Mouse (Mus musculus) mesoderm, embryonic 11.5 days (tissue): ENCODE results near the gene Tmem88.
A peak's percentile ranks its signal among the peaks of the same experiment; 100 is the strongest.

Source experiments
- DNase-seq: peaks from one replicate; pipeline ENCODE4 v3.0.0-alpha.2; 2012; ENCODE audit warnings: low read depth, low spot score

Tmem88 gene

GRCm38 (mm10) chr11:69398059-69398458 lies at the start of gene Tmem88:
Gene Tmem88 (minus strand): TSS chr11:69398234.
- no peak for DNase-seq

GRCm38 (mm10) chr11:69447299-69447698 lies 49.3 kb upstream of the Tmem88 start:
- no peak for DNase-seq

GRCm38 (mm10) chr11:69443328-69443727 lies 45.3 kb upstream of the Tmem88 start:
- DNase-seq, result no peak

- no peak for DNase-seq
Observed at GRCm38 (mm10) chr11:69437291-69437690, 39.3 kb upstream of the Tmem88 start.

GRCm38 (mm10) chr11:69433189-69433588 lies 35.2 kb upstream of the Tmem88 start:
- DNase-seq, result no peak

GRCm38 (mm10) chr11:69432640-69432982 lies 34.6 kb upstream of the Tmem88 start:
- DNase-seq, result no peak

GRCm38 (mm10) chr11:69431829-69432639 lies 34.0 kb upstream of the Tmem88 start:
- peak; percentile 81 for DNase-seq

GRCm38 (mm10) chr11:69430631-69431030 lies 32.6 kb upstream of the Tmem88 start:
- DNase-seq, result no peak

- no peak for DNase-seq
Observed at GRCm38 (mm10) chr11:69429313-69429712, 31.3 kb upstream of the Tmem88 start.

- no peak for DNase-seq
Observed at GRCm38 (mm10) chr11:69428751-69429150, 30.7 kb upstream of the Tmem88 start.

- DNase-seq, result no peak
Observed at GRCm38 (mm10) chr11:69426246-69426645, 28.2 kb upstream of the Tmem88 start.

- DNase-seq, result no peak
Observed at GRCm38 (mm10) chr11:69423885-69424284, 25.9 kb upstream of the Tmem88 start.

GRCm38 (mm10) chr11:69422842-69423241 lies 24.8 kb upstream of the Tmem88 start:
- DNase-seq, result no peak

- no peak for DNase-seq
Observed at GRCm38 (mm10) chr11:69421131-69421977, 23.3 kb upstream of the Tmem88 start.

GRCm38 (mm10) chr11:69420554-69421000 lies 22.5 kb upstream of the Tmem88 start:
- DNase-seq, result no peak

- peak; percentile 50 for DNase-seq
Observed at GRCm38 (mm10) chr11:69419813-69420553, 21.9 kb upstream of the Tmem88 start.

- DNase-seq, result no peak
Observed at GRCm38 (mm10) chr11:69419443-69419812, 21.4 kb upstream of the Tmem88 start.

GRCm38 (mm10) chr11:69418481-69419442 lies 20.7 kb upstream of the Tmem88 start:
- DNase-seq, result peak; percentile 98

GRCm38 (mm10) chr11:69417449-69418384 lies 19.7 kb upstream of the Tmem88 start:
- DNase-seq, result peak; percentile 96
